Mouse (Mus musculus) bone marrow macrophage, adult 2 months (primary cell): ENCODE measurements around the gene Snrpd3.
"Not testable (repeated sequence)": the region's sequence is repeated elsewhere in the genome, so short reads cannot be mapped to it uniquely, and the experiment has no call there.

Source experiments
- CTCF ChIP-seq: IDR thresholded peaks from 2 replicates; pipeline ENCODE4 v1.5.1; 2012; ENCODE audit warnings: low read depth, mild to moderate bottlenecking, low read length, moderate library complexity
- POLR2A ChIP-seq: IDR thresholded peaks from 2 replicates; pipeline ENCODE4 v1.6.1; 2012; ENCODE audit warnings: mild to moderate bottlenecking, low read depth, low read length, borderline replicate concordance

GRCm38 (mm10) chr10:75525450-75525849 is 8.1 kb downstream of the Snrpd3 start:
- TF ChIP-seq CTCF, POLR2A: not testable (repeated sequence)
